Mouse (Mus musculus) hindbrain, embryonic 16.5 days (tissue): ENCODE results near the gene Agpat3. TPM values are rescaled to one million over a fixed set of nuclear protein-coding genes. Genes with fewer than 3 reads are reported as not detected.
"Not testable (repeated sequence)": the region's sequence is repeated elsewhere in the genome, so short reads cannot be mapped to it uniquely, and the experiment has no call there.

Experiments used
- ATAC-seq: fragments of 200-750 bp; cut with Nextera tagmentation; 2 replicates; pipeline ENCODE4 v1.8.0; 2017; ENCODE audit warnings: moderate TSS enrichment, moderate library complexity
- H3K27ac ChIP-seq: fragments of 300-500 bp; sonication (generic); 2 replicates; pipeline ENCODE4 v1.5.1; 2014; ENCODE audit warnings: low read depth, mild to moderate bottlenecking, control low read depth, low read length, moderate library complexity
- H3K27me3 ChIP-seq: fragments of 300-500 bp; sonication (generic); replicated peaks from 2 replicates; pipeline ENCODE4 v1.6.1; 2014; ENCODE audit warnings: low read length; ENCODE audit not compliant: control insufficient read depth, insufficient read depth
- H3K36me3 ChIP-seq: fragments of 300-500 bp; sonication (generic); 2 replicates; pipeline ENCODE4 v1.6.1; 2014; ENCODE audit warnings: mild to moderate bottlenecking, low read length, moderate library complexity, mixed read lengths; ENCODE audit not compliant: control insufficient read depth, insufficient read depth
- H3K4me1 ChIP-seq: fragments of 300-500 bp; sonication (generic); 2 replicates; pipeline ENCODE4 v1.6.1; 2014; ENCODE audit warnings: low read depth, low read length; ENCODE audit not compliant: control insufficient read depth, insufficient read depth
- H3K4me2 ChIP-seq: fragments of 300-500 bp; sonication (generic); 2 replicates; pipeline ENCODE4 v1.6.1; 2014; ENCODE audit warnings: mild to moderate bottlenecking, low read length, control low read depth, moderate library complexity
- H3K4me3 ChIP-seq: fragments of 300-500 bp; sonication (generic); 2 replicates; pipeline ENCODE4 v1.5.1; 2014; ENCODE audit warnings: mild to moderate bottlenecking, low read length, control low read depth, moderate library complexity
- H3K9ac ChIP-seq: fragments of 300-500 bp; sonication (generic); 2 replicates; pipeline ENCODE4 v1.6.1; 2014; ENCODE audit warnings: low read depth, mild to moderate bottlenecking, control low read depth, low read length, moderate library complexity
- H3K9me3 ChIP-seq: fragments of 300-500 bp; sonication (generic); 2 replicates; pipeline ENCODE4 v1.6.1; 2014; ENCODE audit warnings: mild to moderate bottlenecking, low read length, moderate library complexity; ENCODE audit not compliant: control insufficient read depth
- WGBS: fragments of 180-500 bp; shearing (Covaris S2); extraction: QIAGEN DNeasy Blood & Tissue Kit; methylation state at CpG from one replicate; pipeline ENCODE4 v1.1.7; 2014; 5-methylcytosine and 5-hydroxymethylcytosine counted together
- polyA plus RNA-seq: library from polyadenylated mRNA; unstranded; fragments of >200 nt; fragmentation: Nextera tagmentation; extraction: Ambion mirVana; gene quantifications from 2 replicates; pipeline ENCODE4 v1.2.1, GENCODE M21; 2015

Gene Agpat3
- polyA plus RNA-seq, 1 experiment from 2014 or later = 44.0 TPM

- Histone ChIP-seq H3K9ac (no peak overlapping the region), H3K9me3 (no peaks in the 10 kb centered on the region), H3K4me3 (no peak overlapping the region), H3K27ac (no peak overlapping the region), H3K27me3 (no peaks in the 10 kb centered on the region), H3K4me1 (no peaks in the 10 kb centered on the region), H3K36me3 (no peaks in the 10 kb centered on the region), H3K4me2 (no peak overlapping the region)
- no peak for ATAC-seq
- 42% methylated on average over 5 of the region's 5 CpGs for WGBS
These were observed 14.0 kb upstream of the Agpat3 start for GRCm38 (mm10) chr10:78366195-78366834.

GRCm38 (mm10) chr10:78365555-78365954 is 13.3 kb upstream of the Agpat3 start:
- H3K4me2 ChIP-seq = no peak overlapping the region
- no peak overlapping the region for H3K9ac ChIP-seq
- no peaks in the 10 kb centered on the region for H3K4me1 ChIP-seq
- no peak overlapping the region for H3K27ac ChIP-seq
- H3K36me3 ChIP-seq = no peaks in the 10 kb centered on the region
- no peak for ATAC-seq
- no peaks in the 10 kb centered on the region for H3K27me3 ChIP-seq
- H3K9me3 ChIP-seq = no peaks in the 10 kb centered on the region
- WGBS = 92% methylated on average over 6 of the region's 6 CpGs
- H3K4me3 ChIP-seq = no peak overlapping the region

GRCm38 (mm10) chr10:78364106-78364505 is 11.8 kb upstream of the Agpat3 start:
- Histone ChIP-seq H3K4me2 (no peak overlapping the region), H3K27me3 (no peaks in the 10 kb centered on the region), H3K4me1 (no peaks in the 10 kb centered on the region), H3K4me3 (no peak overlapping the region), H3K36me3 (no peaks in the 10 kb centered on the region), H3K27ac (no peak overlapping the region), H3K9me3 (no peaks in the 10 kb centered on the region), H3K9ac (no peak overlapping the region)
- no peak for ATAC-seq
- 79% methylated on average over 2 of the region's 2 CpGs for WGBS

DNA sequence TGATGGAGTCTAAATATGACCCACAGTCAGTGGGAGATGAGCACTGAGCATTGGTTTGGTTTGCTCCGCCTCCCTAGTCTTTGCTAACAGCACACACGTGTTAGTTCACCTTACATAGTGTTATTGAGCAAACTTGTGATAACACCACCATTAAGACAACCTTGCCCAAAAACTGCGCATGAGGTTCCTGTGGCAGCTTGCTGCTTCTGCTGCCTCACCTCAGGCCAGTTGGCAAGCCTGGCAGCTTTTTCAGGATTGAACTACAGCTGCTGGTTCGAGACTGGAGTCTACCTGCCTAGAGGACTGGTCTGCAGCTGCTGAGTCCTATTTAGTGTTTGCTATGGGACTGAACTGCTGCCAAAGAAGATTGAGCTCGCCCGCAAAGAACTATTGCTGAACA is 11.1 kb upstream of the Agpat3 start:
- no peaks in the 10 kb centered on the region for H3K36me3 ChIP-seq
- no peak overlapping the region for H3K27ac ChIP-seq
- H3K4me2 ChIP-seq = no peak overlapping the region
- 92% methylated on average over 6 of the region's 6 CpGs for WGBS
- H3K9ac ChIP-seq = no peak overlapping the region
- no peaks in the 10 kb centered on the region for H3K4me1 ChIP-seq
- H3K4me3 ChIP-seq = no peak overlapping the region
- ATAC-seq = no peak
- no peaks in the 10 kb centered on the region for H3K27me3 ChIP-seq
- no peaks in the 10 kb centered on the region for H3K9me3 ChIP-seq

DNA sequence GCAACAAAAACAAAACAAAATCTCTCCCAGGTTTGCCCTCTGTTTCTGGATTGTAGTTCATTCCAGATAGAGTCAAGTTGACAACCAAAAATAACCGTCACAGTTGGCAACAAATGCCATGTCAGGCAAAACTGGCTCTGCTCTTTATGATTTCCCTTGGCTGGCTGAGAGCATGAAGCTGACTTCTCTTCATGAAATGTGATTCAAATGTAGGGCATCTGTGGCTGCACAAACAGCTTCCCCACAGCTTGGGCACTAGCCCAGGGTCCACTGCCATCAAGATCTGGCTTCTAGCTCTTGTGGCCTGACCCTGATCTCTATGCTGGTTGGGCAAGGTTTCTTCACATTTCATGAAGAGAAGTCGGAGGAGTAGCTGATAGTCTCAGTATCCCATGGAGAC is 9.7 kb upstream of the Agpat3 start:
- no peak overlapping the region for H3K27ac ChIP-seq
- no peak overlapping the region for H3K9ac ChIP-seq
- no peaks in the 10 kb centered on the region for H3K9me3 ChIP-seq
- no peaks in the 10 kb centered on the region for H3K4me1 ChIP-seq
- no peak for ATAC-seq
- no peak overlapping the region for H3K4me3 ChIP-seq
- H3K36me3 ChIP-seq = no peaks in the 10 kb centered on the region
- WGBS = 83% methylated on average over 2 of the region's 2 CpGs
- no peaks in the 10 kb centered on the region for H3K27me3 ChIP-seq
- no peak overlapping the region for H3K4me2 ChIP-seq

GRCm38 (mm10) chr10:78360290-78360711 is 8.0 kb upstream of the Agpat3 start:
- WGBS = 69% methylated on average over 3 of the region's 3 CpGs
- ATAC-seq = no peak

DNA sequence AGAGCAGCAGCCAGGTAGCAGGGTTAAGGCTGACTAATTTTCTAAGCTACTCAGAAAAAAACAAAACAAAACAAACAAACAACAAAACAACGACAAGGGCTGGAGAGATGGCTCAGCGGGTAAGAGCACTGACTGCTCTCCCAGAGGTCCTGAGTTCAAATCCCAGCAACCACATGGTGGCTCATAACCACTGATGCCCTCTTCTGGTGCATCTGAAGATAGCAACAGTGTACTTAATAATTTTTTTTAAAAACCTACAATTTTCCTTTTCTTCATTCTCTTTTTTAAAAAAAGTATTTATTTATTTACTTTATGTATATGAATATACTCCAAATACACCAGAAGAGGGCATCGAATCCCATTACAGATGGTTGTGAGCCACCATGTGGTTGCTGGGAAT is 6.7 kb upstream of the Agpat3 start:
- not testable (repeated sequence) for H3K9ac ChIP-seq, H3K4me2 ChIP-seq, ATAC-seq, H3K27ac ChIP-seq, H3K27me3 ChIP-seq, H3K4me1 ChIP-seq, H3K36me3 ChIP-seq, H3K9me3 ChIP-seq, H3K4me3 ChIP-seq
- WGBS = 95% methylated on average over 3 of the region's 3 CpGs

More at GRCm38 (mm10) chr10:78360290-78360711, 8.0 kb upstream of the Agpat3 start:
- H3K9ac ChIP-seq = no peak overlapping the region
- no peaks in the 10 kb centered on the region for H3K27me3 ChIP-seq
- no peak overlapping the region for H3K4me2 ChIP-seq
- no peaks in the 10 kb centered on the region for H3K36me3 ChIP-seq
- H3K9me3 ChIP-seq = no peaks in the 10 kb centered on the region
- no peak overlapping the region for H3K27ac ChIP-seq
- no peaks in the 10 kb centered on the region for H3K4me1 ChIP-seq
- no peak overlapping the region for H3K4me3 ChIP-seq

DNA sequence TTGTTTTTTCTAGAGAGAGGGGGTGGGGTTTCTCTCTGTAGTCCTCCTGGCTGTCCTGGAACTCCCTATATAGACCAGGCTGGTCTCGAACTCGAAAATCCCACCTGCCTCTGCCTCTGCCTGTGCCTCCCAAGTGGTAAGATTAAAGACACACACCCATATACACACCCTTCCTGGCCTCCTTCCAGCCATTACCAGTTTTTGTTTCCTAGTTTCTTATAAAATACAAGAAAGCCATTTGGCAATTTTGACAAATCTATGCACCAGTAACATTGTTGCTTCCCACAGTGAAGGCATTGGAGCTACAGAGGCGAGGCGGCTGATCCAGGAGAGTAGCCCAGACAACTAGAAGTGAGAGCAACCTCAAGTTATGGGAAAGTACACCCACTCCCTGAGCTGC is 6.0 kb upstream of the Agpat3 start:
- no peak overlapping the region for H3K9ac ChIP-seq
- no peak overlapping the region for H3K27ac ChIP-seq
- ATAC-seq = no peak
- 78% methylated on average over 4 of the region's 4 CpGs for WGBS
- H3K4me1 ChIP-seq = no peaks in the 10 kb centered on the region
- H3K27me3 ChIP-seq = no peaks in the 10 kb centered on the region
- no peak overlapping the region for H3K4me2 ChIP-seq
- H3K36me3 ChIP-seq = no peaks in the 10 kb centered on the region
- no peaks in the 10 kb centered on the region for H3K9me3 ChIP-seq
- H3K4me3 ChIP-seq = no peak overlapping the region

- no peak for ATAC-seq
- H3K36me3 ChIP-seq = no peaks in the 10 kb centered on the region
- 82% methylated on average over 5 of the region's 5 CpGs for WGBS
These were observed 5.5 kb upstream of the Agpat3 start for GRCm38 (mm10) chr10:78357742-78358141.

More at GRCm38 (mm10) chr10:78357742-78358141, 5.5 kb upstream of the Agpat3 start:
- Histone ChIP-seq H3K27me3 (no peaks in the 10 kb centered on the region), H3K4me3 (no peak overlapping the region), H3K4me1 (peaks cover 4% of the 10 kb centered on the region), H3K9ac (no peak overlapping the region), H3K9me3 (no peaks in the 10 kb centered on the region), H3K27ac (no peak overlapping the region), H3K4me2 (no peak overlapping the region)
